Mouse (Mus musculus) hindbrain, embryonic 16.5 days (tissue): ENCODE measurements around the gene Rassf1. TPM values are rescaled to one million over a fixed set of nuclear protein-coding genes. Genes with fewer than 3 reads are reported as not detected.

Experiments
- ATAC-seq: fragments of 200-750 bp; cut with Nextera tagmentation; 2 replicates; pipeline ENCODE4 v1.8.0; 2017; ENCODE audit warnings: moderate TSS enrichment, moderate library complexity
- H3K27ac ChIP-seq: fragments of 300-500 bp; sonication (generic); 2 replicates; pipeline ENCODE4 v1.5.1; 2014; ENCODE audit warnings: low read depth, mild to moderate bottlenecking, control low read depth, low read length, moderate library complexity
- H3K27me3 ChIP-seq: fragments of 300-500 bp; sonication (generic); replicated peaks from 2 replicates; pipeline ENCODE4 v1.6.1; 2014; ENCODE audit warnings: low read length; ENCODE audit not compliant: control insufficient read depth, insufficient read depth
- H3K36me3 ChIP-seq: fragments of 300-500 bp; sonication (generic); 2 replicates; pipeline ENCODE4 v1.6.1; 2014; ENCODE audit warnings: mild to moderate bottlenecking, low read length, moderate library complexity, mixed read lengths; ENCODE audit not compliant: control insufficient read depth, insufficient read depth
- H3K4me1 ChIP-seq: fragments of 300-500 bp; sonication (generic); 2 replicates; pipeline ENCODE4 v1.6.1; 2014; ENCODE audit warnings: low read depth, low read length; ENCODE audit not compliant: control insufficient read depth, insufficient read depth
- H3K4me2 ChIP-seq: fragments of 300-500 bp; sonication (generic); 2 replicates; pipeline ENCODE4 v1.6.1; 2014; ENCODE audit warnings: mild to moderate bottlenecking, low read length, control low read depth, moderate library complexity
- H3K4me3 ChIP-seq: fragments of 300-500 bp; sonication (generic); 2 replicates; pipeline ENCODE4 v1.5.1; 2014; ENCODE audit warnings: mild to moderate bottlenecking, low read length, control low read depth, moderate library complexity
- H3K9ac ChIP-seq: fragments of 300-500 bp; sonication (generic); 2 replicates; pipeline ENCODE4 v1.6.1; 2014; ENCODE audit warnings: low read depth, mild to moderate bottlenecking, control low read depth, low read length, moderate library complexity
- H3K9me3 ChIP-seq: fragments of 300-500 bp; sonication (generic); 2 replicates; pipeline ENCODE4 v1.6.1; 2014; ENCODE audit warnings: mild to moderate bottlenecking, low read length, moderate library complexity; ENCODE audit not compliant: control insufficient read depth
- WGBS: fragments of 180-500 bp; shearing (Covaris S2); extraction: QIAGEN DNeasy Blood & Tissue Kit; methylation state at CpG from one replicate; pipeline ENCODE4 v1.1.7; 2014; 5-methylcytosine and 5-hydroxymethylcytosine counted together
- polyA plus RNA-seq: library from polyadenylated mRNA; unstranded; fragments of >200 nt; fragmentation: Nextera tagmentation; extraction: Ambion mirVana; gene quantifications from 2 replicates; pipeline ENCODE4 v1.2.1, GENCODE M21; 2015

The Rassf1 gene
- polyA plus RNA-seq, 1 experiment from 2014 or later, result 45.8 TPM

DNA sequence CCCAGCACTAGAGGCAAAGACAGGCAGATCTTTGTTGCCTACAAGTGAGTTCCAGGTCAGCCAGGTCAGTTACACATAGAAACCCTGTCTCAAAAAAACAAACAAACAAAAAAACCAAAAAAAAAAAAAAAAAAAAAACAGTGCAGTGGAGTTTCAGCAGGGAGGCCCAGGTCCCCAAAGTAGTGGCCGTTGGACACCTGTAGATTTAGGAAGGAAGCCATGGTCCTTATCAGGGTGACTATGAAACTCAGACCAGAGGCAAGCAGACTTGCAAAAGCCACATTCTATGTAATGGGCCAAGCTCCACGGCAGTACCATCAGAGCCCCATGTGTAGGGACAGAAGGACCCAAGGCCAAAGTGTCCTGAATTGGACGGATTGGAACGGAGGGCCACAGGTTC lies 30.2 kb downstream of the Rassf1 start:
- Histone ChIP-seq H3K9ac (no peak overlapping the region; the same call in 1 of the 2 replicates), H3K4me1 (peaks cover 28% of the 10 kb centered on the region), H3K4me3 (peak overlapping the region; percentile 71), H3K9me3 (no peaks in the 10 kb centered on the region), H3K27me3 (no peaks in the 10 kb centered on the region), H3K27ac (no peak overlapping the region), H3K4me2 (peak overlapping the region; percentile 87), H3K36me3 (no peaks in the 10 kb centered on the region)
- WGBS, result 68% methylated on average over 4 of the region's 4 CpGs
- no peak for ATAC-seq

DNA sequence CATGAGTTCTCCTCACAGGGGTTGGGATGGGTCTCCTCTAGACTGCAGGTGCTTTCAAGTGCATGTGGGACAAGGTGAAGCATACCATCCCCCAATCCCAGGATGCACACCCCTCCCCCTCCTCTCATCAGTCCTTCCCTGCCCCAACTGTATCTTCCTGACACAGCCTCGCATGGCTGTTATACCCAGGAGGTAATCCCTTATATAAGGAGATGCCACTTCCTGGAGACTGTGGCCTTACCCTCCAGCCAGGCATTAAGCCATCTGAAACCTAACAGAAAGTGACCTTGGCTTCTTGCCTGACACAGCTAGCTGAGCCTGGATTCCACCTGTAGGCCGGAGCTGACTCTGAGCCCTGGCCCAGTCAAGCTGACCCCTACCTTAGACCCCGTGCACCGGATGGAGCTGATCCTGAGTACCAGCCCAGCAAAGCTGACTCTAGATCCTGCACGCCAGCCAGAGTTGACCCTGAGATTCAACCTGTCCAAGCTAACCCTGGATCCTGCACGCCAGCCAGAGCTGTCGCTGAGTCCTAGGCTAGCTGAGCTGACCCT lies 31.2 kb downstream of the Rassf1 start:
- Histone ChIP-seq H3K9ac (no peak overlapping the region), H3K9me3 (no peaks in the 10 kb centered on the region), H3K4me2 (no peak overlapping the region), H3K27me3 (no peaks in the 10 kb centered on the region), H3K36me3 (no peaks in the 10 kb centered on the region), H3K4me1 (peaks cover 24% of the 10 kb centered on the region), H3K4me3 (no peak overlapping the region), H3K27ac (no peak overlapping the region)
- WGBS, result 82% methylated on average over 7 of the region's 7 CpGs
- ATAC-seq, result no peak

DNA sequence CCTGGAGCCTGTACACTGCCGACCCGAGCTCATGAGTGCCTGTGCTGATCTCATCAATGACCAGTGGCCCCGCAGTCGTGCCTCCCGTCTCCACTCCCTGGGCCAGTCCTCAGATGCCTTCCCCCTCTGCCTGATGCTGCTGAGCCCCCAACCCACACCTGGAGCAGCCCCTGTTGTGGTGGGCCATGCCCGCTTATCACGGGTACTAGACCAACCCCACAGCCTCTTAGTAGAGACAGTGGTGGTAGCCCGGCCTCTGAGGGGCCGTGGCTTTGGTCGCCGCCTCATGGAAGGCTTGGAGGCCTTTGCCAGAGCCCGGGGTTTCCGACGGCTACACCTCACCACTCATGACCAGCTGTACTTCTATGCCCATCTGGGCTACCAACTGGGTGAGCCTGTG lies 31.8 kb downstream of the Rassf1 start:
- Histone ChIP-seq H3K9me3 (no peaks in the 10 kb centered on the region), H3K27ac (no peak overlapping the region), H3K9ac (no peak overlapping the region), H3K4me2 (no peak overlapping the region), H3K27me3 (no peaks in the 10 kb centered on the region), H3K4me1 (peaks cover 27% of the 10 kb centered on the region), H3K4me3 (no peak overlapping the region), H3K36me3 (no peaks in the 10 kb centered on the region)
- WGBS, result 92% methylated on average over 14 of the region's 14 CpGs
- ATAC-seq, result no peak

DNA sequence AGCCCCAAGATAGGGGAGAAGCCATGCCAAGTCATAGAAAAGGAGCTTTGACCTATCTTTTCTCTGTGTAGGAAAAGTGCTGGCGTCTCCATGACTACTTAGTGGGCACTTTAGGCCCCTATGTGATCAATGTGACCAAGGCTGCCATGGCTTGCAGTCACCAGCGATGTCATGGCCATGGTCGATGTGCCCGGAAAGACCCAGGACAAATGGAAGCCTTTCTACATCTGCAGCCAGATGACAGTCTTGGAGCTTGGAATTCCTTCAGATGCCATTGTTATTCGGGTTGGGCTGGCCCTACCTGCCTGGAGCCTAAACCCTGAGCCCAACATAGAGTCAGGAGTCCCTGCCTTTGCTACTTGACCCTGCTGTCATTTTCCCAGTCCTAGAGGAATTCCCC lies 35.1 kb downstream of the Rassf1 start:
- Histone ChIP-seq H3K4me2 (no peak overlapping the region), H3K4me3 (no peak overlapping the region), H3K9me3 (no peaks in the 10 kb centered on the region), H3K4me1 (peaks cover 10% of the 10 kb centered on the region), H3K9ac (no peak overlapping the region), H3K27ac (no peak overlapping the region), H3K27me3 (no peaks in the 10 kb centered on the region), H3K36me3 (peaks cover 12% of the 10 kb centered on the region)
- WGBS, result 97% methylated on average over 5 of the region's 5 CpGs
- no peak for ATAC-seq

DNA sequence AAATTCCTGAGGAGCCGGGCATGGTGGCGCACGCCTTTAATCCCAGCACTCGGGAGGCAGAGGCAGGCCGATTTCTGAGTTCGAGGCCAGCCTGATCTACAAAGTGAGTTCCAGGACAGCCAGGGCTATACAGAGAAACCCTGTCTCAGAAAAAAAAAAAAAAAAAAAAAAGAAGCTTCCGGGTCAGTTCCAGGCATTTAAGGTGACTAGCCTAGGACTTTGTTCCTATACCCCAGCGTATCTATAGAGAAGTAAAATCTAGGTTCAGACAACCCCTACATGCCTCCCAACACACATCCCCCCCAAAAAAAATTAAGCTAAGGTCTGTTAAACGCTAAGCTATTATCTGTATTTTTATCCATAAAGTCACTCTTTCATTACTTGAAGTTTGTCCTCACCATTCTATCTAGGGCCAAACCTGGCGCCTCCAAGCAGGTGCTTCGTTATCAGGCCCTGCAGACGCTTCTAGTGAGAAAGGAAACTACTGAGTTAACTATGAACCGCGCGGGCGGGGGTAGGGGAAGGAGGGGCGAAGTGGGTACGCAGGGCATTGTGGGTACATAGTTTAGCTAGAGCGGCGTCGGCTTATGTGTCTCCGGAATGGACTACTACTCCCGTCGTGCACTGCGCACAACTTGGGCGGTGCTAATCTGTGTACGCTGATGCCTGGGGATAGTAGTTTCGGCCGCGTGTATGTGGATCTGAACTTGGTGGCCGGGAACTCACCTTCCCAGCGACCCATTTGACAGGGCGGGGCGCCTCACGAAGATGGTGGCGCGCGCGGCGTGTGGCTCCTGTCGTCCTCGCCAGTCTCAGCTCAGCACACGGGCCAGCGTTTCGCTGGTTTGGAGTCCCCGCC lies 35.8 kb downstream of the Rassf1 start, which contains the start of gene Ifrd2:
Gene Ifrd2, plus strand, starts transcription at position 669 of the 859 bp plus-strand sequence.
- Histone ChIP-seq H3K27me3 (no peaks in the 10 kb centered on the region), H3K9ac (peak within 1 kb of the TSS; percentile 73), H3K4me1 (peaks cover 6% of the 10 kb centered on the region), H3K9me3 (no peaks in the 10 kb centered on the region), H3K36me3 (peaks cover 17% of the 10 kb centered on the region), H3K4me2 (peak within 1 kb of the TSS; percentile 71), H3K27ac (no peak within 1 kb of the TSS), H3K4me3 (peak within 1 kb of the TSS; percentile 70)
- 14% methylated on average over 46 of the region's 46 CpGs for WGBS
- ATAC-seq, result peak; percentile 98

DNA sequence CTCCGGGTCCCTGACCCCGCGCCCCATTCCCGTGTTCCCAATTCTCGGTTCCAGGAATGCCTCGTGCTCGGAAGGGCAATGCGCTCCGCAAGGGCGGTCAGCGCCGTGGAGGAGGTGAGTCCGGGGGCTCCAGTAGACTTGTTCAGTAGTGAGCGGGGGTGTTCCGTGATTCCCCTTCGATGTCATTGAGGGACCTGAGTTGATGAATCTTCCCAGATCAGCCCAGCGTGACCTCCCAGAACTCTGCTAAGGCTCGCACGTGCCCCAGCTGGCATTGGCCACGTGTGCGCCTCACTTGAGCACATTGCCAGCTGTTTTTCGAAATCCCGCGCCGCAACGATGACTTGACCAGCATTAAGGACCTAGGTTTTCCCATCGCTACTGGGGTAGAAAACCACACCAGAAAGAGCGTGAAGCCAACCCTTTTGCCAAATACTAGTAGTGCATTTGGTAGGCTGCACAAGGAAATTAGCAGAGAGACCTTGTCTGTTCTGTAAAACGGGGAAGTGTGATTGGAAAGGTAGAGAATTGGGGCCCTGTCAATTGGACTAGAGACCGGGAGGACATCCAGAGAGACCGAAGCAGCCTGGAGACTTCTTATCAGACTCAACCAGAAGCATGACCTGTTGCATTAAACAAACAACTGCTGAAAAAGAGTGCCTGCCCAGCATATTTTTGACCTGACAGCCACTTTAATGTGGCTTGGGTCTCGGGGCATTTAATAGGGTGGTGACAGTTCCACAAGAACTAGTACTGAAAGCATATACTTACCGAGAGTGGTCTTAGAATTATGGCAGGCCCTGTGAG lies 36.7 kb downstream of the Rassf1 start:
- H3K9ac ChIP-seq, result peak overlapping the region; percentile 73

DNA sequence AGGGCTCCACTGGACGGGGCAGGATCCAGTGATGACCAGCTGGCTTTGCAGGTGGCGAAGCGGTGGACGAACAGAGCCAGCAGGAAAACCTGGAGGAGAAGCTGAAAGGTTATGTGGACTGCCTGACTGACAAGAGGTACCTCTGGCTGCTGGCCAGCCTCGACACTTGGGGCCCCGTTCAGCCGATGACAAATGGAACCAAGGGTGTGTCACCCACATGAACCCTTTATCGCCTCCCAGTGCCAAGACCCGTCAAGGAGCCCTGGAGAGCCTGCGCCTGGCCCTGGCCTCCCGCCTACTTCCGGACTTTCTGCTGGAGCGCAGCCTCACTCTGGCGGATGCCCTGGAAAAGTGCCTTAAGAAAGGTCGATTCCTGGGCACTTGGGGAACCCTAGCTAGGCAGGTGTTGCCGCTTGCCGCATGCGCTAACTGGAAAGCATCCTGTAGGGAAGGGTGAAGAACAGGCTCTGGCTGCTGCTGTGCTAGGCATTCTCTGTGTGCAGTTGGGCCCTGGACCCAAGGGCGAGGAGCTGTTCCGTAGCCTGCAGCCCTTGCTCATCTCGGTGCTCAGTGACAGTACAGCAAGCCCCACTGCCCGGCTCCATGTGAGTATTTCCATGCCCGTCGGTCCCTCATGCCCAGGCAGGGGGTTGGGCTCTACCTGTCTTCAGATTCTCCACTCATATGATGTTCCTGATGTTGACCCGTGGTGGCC lies 38.9 kb downstream of the Rassf1 start:
- peaks cover 21% of the 10 kb centered on the region for H3K36me3 ChIP-seq
- peaks cover 10% of the 10 kb centered on the region for H3K4me1 ChIP-seq
- H3K4me2 ChIP-seq, result no peak overlapping the region
- no peaks in the 10 kb centered on the region for H3K27me3 ChIP-seq
- H3K27ac ChIP-seq, result no peak overlapping the region
- no peak overlapping the region for H3K9ac ChIP-seq
- H3K9me3 ChIP-seq, result no peaks in the 10 kb centered on the region
- WGBS, result 93% methylated on average over 25 of the region's 25 CpGs
- no peak overlapping the region for H3K4me3 ChIP-seq
- ATAC-seq, result no peak

More for the DNA sequence above, 36.7 kb downstream of the Rassf1 start:
- Histone ChIP-seq H3K4me3 (peak overlapping the region; percentile 70), H3K36me3 (peaks cover 18% of the 10 kb centered on the region), H3K27ac (no peak overlapping the region), H3K27me3 (no peaks in the 10 kb centered on the region), H3K4me1 (peaks cover 8% of the 10 kb centered on the region), H3K4me2 (peak overlapping the region; percentile 71), H3K9me3 (no peaks in the 10 kb centered on the region)
- no peak; the same call in 1 of the 2 replicates for ATAC-seq
- 6% methylated on average over 33 of the region's 33 CpGs for WGBS

DNA sequence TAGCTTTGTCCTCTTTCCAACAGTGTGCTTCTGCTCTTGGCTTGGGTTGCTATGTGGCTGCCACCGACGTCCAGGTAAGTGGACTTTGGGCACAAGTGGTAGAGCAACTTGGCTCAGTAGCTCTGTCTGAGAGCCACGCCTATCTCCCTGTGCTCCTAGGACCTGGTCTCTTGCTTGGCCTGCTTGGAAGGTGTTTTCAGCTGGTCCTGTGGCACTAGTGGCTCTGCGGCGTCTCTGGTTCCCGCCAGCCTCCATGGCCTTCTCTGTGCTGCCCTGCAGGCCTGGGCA lies 39.4 kb downstream of the Rassf1 start:
- Histone ChIP-seq H3K27ac (no peak overlapping the region), H3K9me3 (no peaks in the 10 kb centered on the region), H3K9ac (no peak overlapping the region), H3K4me3 (no peak overlapping the region), H3K36me3 (peaks cover 21% of the 10 kb centered on the region), H3K4me1 (peaks cover 10% of the 10 kb centered on the region), H3K27me3 (no peaks in the 10 kb centered on the region), H3K4me2 (no peak overlapping the region)
- WGBS, result 97% methylated on average over 6 of the region's 6 CpGs
- no peak for ATAC-seq
